Mouse (Mus musculus) kidney, adult 11 months (tissue): Measurements from ENCODE around the gene Sox5.

Experiments used
- DNase-seq: peaks from one replicate; pipeline ENCODE4 v3.0.0; 2022

Gene Sox5

DNA sequence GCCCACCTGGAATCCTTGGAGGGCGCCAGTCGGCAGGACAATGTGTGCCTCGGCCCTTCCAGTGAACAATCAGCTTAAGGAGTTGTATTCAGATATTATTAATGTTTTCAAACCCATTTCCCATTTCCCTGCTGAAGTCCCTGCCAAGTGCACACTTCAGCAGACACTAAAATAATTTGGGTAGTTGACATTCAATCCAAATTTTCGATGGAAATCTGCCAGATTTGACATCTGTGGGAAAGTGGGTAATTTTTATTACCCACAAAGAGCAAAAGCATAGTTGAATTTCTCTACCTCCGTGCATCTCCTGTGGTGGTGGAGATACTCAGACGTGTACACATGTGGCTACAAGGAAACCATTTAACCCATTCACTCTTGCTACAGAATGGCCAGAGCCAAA, 228.3 kb downstream of the Sox5 start:
- no peak for DNase-seq

DNA sequence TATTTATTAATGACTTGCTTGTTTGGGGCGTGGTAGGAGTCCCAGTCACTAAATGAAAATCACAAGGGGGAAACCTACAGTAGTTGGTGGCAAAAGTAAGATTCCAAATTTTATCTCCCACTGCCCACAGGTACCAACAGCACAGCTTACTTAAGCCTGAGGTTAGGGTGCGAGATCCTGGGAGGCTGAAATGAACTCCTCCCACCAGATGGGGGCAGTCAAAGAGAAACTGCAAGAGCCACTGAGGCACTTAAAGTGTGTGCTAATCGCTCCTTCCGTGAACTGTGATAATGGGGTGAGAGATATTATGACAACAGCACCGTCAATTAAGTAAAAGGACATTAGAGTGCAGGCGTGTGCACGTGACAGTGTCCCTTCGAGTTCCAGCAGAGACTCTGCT, 232.8 kb downstream of the Sox5 start:
- no peak for DNase-seq

DNA sequence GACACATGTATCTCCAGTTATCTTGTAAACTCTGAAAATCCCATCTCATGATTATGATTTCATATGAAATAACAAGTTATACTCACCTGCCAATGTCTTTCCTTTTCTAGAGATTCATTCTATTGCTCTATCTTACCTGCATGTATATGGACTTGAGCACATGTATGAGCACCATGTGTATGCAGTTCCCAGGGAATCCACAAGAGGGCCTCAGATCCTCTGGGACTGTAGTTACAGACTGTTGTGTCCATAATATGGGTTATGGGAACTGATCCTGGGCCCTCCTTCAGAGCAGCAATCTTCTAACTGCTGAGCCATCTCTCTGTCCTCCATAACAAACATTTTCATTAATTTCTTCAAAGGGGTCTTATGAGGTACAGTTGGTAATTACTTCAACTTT, 234.6 kb downstream of the Sox5 start:
- DNase-seq = no peak

DNA sequence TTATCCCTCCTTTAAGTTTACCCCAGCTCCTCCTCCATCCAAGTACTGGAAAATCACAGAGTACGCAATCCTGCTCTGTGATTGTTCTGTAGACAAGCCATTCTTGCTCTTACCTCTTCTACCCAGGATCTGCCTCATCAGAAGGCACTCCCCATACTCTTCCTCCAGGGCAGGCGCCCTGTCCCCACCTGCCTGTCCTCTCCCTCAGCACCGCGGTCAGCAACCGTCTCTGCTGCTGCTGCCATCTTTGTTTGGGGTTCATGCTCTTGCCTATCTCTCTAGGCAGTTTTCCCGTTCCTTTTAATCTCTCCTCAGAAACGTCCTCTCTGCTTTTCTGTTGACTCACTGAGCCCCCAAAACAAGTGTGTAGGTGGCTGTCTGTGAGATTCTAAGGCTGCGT, 236.2 kb downstream of the Sox5 start:
- no peak for DNase-seq

DNA sequence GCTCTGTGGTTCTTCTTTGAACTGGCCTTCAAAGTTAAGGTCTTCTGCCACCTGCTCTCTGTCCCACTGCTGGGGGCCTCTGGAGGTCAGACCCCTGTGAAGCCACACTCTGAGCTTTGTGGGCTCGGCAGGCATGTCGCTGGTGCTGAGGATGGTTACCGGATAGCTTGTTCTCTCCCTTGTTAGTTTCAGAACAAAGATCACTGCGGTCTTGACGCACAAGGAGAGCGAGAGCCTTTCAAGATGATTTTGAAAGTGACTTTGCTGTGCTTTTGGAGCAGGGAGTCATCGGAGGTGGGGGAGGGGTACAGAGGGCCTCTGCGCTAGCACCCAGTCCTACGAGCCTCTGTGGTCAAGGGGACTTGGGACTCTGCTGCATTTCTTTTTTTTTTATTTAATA, 240.5 kb downstream of the Sox5 start:
- DNase-seq = no peak

DNA sequence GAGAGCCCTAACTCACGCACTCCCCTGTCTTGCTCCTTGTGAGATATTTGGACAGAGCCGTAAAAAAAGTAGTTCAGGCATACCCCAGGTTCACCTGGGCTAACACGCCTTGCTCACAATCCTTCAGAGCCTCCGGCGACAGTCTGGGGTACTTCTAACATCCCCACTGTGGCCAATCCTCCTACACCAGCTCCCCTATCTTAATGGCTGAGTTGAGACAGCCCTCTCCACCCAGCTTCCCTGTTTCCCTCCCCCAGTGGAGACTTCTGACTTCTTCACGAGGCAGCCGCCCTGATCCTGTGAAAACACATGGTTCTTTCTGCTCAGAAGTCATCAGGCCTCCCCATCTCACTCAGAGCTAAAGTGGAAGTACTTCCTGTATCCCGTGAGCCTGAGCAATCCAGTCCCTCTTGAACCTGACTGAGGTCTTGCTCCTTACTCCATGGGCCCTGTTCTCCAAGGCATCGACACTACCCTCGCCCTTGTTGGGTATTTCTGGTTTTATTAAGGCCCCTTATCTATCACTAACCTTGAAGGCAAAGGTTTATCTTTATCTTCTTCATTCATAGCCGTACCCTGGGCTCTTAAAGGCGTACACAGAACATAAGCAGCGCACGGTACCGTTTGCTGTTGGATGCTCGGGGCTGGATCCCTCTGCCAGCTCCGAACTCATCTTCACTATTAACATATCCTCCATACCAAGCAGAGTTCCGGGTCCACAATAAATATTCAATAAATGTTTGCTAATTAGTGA, 242.2 kb downstream of the Sox5 start:
- no peak for DNase-seq

DNA sequence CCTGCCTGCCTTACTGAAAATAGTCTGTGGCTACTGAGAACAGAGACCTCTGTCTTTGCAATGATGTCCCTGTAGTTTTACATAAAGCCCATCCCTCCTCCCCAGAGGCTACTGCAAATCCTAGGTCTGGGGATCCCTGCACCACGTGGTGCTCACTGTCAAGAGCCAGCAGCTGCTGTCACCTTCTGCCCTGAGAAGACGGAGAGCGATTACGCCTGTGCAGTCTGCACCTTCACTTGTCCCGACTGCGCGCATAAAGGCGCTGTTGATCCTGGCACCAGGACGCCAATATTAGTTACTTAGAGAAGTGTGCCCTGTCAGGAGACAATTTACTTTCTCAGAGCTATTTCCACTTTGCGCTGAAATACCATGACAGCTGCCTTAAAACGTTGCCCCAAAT, 258.3 kb downstream of the Sox5 start:
- no peak for DNase-seq

DNA sequence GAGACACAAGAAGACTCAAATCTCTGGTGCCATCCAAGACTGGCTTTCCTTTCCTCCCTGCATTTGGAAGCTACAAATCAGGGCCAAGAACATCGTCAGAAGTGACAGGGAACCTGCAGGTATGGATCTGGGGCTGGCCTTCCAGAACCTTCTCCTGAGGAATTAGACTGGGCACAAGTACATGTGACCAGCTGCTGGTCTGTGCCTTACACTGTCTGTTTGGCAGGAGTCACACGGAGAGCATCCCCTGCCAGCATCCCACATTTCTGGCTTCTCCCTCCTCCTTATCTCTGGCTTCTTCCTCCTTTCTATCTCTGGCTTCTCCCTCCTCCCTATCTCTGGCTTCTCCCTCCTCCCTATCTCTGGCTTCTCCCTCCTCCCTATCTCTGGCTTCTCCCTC, 263.0 kb downstream of the Sox5 start:
- no peak for DNase-seq

DNA sequence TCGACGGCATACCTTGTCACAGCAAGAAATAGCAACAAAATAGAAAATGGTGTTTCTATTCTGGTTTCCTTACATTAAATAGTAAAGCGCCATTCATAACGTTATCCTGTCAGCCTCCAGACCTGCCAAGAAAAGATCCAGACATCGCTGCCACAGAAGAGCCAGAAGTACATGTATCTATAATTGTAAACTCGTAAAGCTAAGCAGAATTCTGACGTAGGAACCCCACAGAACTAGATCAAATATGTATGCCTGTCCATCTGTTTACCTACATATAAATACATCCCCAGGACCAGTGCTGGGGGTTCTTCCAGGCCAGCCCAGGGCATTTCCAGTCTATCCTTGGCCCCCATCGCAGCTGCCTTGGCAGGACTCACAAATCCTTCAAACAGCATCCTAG, 265.9 kb downstream of the Sox5 start:
- no peak for DNase-seq

DNA sequence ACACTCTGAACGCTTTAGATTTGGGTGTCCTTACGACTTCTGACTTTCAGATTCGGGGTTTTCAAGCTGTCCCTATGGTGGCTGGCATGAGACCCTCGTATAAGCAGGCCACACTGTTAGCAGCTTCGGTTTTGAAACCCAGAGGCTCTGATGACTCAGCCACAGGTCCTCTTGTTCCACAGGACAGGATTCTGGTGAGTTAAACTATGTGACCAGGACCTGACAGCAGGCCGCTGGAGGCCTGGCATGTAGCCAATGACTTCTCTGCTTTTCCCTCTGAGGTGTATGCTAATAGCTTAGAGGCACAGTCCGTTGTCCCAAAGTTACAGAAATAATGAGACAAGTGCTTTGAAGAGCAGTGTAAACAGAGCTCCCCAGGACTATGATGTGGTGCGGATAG, 268.0 kb downstream of the Sox5 start:
- DNase-seq = peak; percentile 26

DNA sequence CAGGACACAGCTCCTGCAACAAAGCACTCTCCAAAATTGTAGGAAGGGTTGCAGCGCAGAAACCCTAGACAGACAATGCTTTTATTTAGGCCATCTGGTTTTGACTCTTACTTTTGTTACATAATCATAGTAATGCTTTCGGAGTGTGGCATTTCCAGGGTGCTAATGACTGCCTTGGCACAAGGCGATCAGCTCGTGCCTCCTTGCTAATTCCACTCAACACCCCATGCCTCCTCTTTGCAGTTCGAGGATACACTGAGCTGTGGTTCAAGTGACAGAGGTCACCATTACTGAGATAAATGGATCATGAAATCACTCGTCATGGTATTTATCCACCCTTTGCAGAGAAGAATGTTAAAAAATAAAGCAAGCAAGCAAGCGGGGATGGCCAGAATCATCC, 269.9 kb downstream of the Sox5 start:
- no peak for DNase-seq

DNA sequence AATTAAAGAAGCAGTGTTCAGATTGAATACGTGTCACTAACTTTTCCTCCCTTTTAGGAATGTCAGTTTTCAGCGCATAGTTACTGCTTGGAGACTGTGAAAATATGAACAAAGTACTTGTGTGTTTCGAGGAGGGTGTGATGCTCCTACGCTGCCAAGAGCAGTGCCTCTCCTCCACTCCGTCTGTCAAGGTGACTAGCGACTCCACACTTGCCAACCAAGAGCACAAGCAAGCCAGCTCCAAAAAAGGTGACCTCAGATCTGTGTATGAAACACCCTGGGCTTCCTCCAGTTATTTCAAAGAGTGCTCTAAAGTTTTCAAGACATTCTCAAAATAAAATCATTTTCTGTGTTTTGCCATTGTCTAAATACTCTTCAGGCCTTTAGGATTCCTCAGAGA, 271.6 kb downstream of the Sox5 start:
- no peak for DNase-seq

DNA sequence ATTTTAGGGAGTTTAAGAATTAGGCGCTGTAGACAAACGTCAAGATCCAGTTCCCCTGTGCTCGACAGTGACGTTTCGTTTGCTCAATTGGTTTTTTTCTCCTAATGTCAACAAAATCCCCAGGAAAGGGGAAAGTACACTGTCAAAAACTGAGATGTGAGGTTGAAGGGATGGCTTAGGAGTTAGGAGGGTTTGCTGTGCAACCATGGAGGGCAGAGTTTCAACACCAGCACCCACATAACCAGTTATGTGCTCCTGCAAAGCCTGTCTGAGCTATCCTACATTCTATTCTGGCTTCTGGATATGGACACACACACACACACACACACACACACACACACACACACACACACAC, 277.6 kb downstream of the Sox5 start:
- no peak for DNase-seq

DNA sequence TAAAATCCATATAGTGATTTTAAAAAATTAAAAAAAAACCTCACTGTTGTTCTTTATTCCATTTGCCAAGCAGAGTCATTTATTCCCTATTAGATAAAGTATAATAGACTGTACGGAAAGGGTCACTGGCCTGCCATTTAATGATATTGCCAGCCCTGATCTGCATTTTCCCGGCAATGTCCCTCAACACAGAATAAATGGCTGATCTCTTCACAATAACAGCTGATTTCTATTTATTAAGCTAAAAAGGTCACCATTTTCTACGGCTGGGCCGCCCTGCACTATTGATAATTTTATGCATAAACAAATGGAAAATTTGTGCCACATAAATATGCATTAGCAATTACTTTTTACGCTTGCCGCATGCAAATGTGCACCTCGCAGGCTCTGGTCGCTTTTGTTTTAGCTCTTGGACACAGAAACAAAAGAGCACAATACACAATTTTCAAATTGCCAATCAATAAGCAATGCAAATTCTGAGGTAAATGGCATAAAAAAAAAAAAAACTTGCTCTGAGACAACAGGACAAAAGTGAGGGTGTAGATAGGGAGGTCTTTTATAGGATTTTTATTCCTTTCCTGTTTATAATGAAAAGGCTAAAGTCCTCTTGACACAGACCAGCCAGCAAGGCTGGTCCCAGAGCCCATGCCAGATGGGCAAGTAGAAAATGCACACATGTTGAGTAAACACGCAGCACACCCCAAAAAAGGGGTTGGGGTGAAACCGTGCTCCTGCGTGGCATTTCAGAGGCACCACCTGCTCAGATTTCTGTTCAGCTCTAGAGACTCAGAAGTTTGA, 278.2 kb downstream of the Sox5 start:
- no peak for DNase-seq

DNA sequence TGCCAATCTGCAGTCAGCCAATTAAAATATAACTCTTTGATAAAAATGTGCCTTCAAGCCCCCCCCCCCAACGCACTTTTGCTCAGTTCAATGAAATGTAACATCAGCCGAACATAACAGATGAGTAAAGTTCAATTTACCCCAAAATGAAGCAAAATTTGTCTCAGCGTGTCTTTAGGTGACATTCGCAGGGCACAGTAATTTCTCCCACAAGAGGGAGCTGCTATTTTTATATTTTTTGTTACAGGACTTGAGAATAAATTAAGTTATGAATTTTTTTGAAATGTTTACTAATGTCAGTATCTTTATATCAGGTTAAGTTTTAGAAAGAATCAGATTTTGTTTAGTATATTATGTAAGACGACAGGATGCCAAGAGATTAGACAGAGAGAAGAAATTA, 280.3 kb downstream of the Sox5 start:
- DNase-seq = no peak

DNA sequence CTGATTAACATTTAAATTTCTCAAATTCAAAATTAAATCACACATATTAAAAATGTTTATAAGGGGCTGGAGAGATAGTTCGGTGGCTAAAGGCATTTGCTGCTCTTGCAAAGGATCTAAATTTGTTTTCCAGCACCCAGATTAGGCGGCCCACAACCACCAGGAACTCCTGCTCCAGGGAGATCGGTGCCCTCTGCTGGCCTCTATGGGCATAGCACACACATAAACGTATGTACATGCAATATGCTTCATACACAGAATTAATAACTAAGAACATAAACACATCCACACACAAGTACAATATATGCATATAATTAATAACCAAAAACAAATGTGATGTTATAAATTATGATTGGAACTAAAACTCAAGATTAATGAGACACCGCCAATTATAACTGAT, 283.6 kb downstream of the Sox5 start:
- DNase-seq = no peak

DNA sequence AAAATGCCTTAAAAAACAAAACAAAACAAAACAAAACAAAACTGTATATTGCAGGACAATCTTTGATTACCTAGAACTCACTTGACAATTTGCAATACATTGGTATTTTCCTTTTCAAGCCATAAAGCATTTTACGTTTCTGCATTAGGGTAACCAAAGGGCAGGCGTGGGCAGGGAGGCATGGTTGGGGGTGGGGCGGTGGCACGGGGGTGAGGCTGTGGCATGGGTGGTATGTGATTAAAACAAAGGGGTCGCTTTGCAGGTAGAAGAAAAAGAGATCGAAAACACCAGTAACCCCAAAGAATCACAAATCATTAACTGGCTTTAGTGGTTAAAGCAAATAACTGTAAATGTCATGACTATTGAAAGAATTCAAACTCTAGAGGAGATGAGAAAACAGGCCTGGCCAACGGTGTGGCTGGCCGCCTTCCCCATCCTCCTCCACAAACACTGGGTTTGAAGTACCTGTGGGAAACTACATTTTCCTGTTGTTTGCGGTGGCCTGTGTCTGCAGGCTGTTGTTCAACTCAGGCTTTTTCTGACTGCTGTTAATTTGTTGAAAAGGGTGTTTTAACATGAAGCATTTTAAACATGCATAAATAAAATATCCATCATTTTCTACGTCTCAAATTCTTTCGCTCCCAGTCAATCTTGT, 289.9 kb downstream of the Sox5 start:
- no peak for DNase-seq

DNA sequence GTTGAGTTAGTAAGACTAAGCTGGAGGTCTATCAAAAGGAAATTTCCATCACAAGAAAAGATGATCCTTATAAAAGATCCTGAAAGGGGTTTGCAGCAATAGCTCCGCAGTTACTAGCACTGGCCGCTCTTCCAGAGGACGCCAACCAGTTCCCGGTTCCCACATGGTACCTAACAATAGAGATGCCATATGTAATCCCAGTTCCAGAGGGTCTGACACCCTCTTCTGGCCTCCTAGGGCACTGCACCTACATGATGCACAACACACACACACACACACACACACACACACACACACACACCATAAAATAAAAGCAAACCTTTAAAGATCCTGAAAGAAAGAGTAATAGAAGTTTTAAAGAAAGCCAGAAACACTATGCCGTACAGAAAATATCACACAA, 290.9 kb downstream of the Sox5 start:
- no peak for DNase-seq

DNA sequence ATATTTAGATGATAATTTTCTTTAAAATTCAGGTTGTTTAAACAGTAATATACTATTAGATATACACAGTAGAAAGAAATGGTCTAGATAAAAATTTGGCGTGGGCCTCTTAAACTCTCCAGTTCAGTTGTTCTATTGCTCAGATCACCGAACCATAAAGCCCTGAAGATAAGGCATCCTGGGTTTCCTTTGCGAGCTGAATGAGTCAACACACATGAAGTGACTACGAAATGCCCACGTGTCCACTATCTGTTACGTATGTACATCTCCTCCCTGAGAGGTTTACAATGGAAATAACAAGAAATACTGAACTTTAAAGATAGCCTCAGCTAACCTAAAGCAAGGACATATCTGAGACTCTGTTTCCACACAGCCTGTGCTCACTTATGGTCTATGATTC, 296.2 kb downstream of the Sox5 start:
- DNase-seq = no peak

DNA sequence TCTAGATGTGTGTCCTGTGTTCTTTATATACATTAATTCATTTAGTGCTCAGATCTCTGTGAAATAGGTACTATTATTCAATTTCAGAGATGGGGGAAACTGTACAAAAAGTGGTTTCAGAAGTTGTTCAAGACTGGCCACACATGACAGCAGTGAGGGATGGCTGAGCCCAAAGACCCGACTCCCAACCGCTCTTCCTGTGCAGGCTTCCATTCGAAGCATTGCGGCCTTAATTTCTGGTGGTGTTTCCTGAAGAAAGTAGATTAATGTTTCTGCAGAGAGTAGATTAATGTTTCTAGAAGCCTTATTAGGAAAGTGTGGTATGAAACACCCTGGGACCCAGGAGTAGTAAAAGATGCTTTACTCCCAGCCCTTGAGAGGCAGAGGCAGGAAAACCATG, 298.6 kb downstream of the Sox5 start:
- no peak for DNase-seq

DNA sequence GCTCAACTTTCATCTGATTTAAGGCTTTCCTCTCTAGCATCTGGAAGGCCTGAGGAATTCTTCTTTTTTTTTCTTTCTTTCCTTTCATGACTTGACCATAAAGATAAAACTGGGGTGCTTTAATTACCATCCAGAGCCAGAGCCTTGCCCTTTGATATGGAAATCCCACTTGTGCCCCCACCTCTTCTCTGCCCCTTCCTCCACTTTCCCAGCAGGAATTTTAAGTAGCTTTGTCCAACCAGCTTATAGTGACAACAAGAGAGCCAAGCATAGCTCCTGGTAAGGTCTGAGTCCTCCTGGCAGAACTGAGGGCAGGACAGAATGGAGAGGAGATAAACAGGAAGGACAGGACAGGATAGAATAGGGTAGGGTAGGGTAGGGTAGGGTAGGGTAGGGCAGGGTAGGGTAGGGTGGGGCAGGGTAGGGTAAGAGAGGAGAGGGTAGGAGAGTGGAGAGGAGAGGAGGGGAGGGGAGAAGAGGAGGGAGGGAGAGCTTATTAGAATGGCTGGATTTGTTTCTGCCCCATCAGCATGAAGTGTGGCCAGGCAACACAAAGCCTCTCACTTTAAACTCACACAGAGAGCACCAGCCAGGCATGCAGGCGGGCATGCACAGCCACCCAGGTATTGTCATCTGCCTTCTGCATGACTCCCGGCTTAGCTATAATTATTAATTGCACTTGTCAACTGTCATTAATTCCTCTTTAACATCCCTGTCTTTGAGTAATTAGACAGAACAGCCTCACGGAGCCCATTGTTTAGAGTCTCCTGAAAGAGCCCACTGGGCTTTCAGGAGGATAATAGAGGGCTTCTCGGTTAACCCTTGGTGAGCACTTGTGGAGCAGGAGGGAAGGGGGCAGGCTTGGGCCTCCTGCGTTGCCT, 300.9 kb downstream of the Sox5 start:
- no peak for DNase-seq

DNA sequence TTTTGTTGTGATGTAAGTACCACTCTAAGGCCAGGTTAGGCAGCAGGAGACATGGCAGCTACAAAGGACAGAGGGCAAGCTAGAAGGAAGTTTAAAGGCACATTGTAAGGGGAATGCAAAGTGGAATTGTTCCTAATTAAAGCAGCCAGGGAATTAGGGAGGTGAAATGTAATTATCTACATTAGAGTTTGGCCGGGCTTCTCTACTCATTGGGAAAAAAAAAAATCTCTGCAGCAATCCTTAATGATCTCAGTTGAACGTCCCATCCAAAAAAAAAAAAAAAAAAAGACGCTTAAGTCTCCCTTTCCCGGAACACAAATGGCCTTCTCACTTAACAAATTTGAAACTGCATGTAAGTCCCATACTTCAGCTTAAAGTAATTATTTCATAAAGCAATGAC, 301.9 kb downstream of the Sox5 start:
- DNase-seq = no peak
